Mouse (Mus musculus): Measurements from ENCODE around the gene Ngp. TPM values are rescaled to one million over a fixed set of nuclear protein-coding genes. Genes with fewer than 3 reads are reported as not detected.

Ngp gene
- polyA plus RNA-seq, 2 experiments = 1.5 to 5.9 TPM

- WGBS = 47% methylated on average over 6 of the region's 6 CpGs
- TF ChIP-seq POLR2A (IDR thresholded peaks at IDR 0.05; ENCODE audit: borderline replicate concordance, extremely low read depth, insufficient read depth, insufficient read length) = no peak
Observed at GRCm38 (mm10) chr9:110410908-110411887, 8.3 kb upstream of the Ngp start.

GRCm38 (mm10) chr9:110412926-110413325, 6.6 kb upstream of the Ngp start:
- DNase-seq (ENCODE audit: low spot score) = no peak
- H3K9me3 ChIP-seq (ENCODE audit: control insufficient read depth, low read length) = no peaks in the 10 kb centered on the region
- H3K9ac ChIP-seq (ENCODE audit: low read depth, low read length, severe bottlenecking) = no peak overlapping the region
- no peaks in the 10 kb centered on the region for H3K27me3 ChIP-seq (ENCODE audit: control insufficient read depth, insufficient read depth, low read length)
- H3K4me3 ChIP-seq (replicated peaks; ENCODE audit: low read length) = no peak overlapping the region
- H3K36me3 ChIP-seq (ENCODE audit: control insufficient read depth, insufficient read depth, low read length) = no peaks in the 10 kb centered on the region
- no peak for ATAC-seq (ENCODE audit: low FRiP score, low read depth)
- no peak for TF ChIP-seq POLR2A (IDR thresholded peaks at IDR 0.05; ENCODE audit: borderline replicate concordance, extremely low read depth, insufficient read depth, insufficient read length)
- WGBS = 74% methylated on average over 7 of the region's 7 CpGs
- H3K4me1 ChIP-seq (ENCODE audit: control insufficient read depth, insufficient read depth, low read length) = no peaks in the 10 kb centered on the region
- no peak overlapping the region for H3K4me2 ChIP-seq (replicated peaks; ENCODE audit: low read depth, low read length, severe bottlenecking)
- H3K27ac ChIP-seq (replicated peaks; ENCODE audit: low read depth, low read length) = no peak overlapping the region

More at GRCm38 (mm10) chr9:110410908-110411887, 8.3 kb upstream of the Ngp start:
- Histone ChIP-seq H3K9me3 (ENCODE audit: control insufficient read depth, low read length) (no peaks in the 10 kb centered on the region), H3K4me2 (replicated peaks; ENCODE audit: low read depth, low read length, severe bottlenecking) (no peak overlapping the region), H3K4me1 (ENCODE audit: control insufficient read depth, insufficient read depth, low read length) (peaks cover 7% of the 10 kb centered on the region), H3K4me3 (replicated peaks; ENCODE audit: low read length) (no peak overlapping the region), H3K27me3 (ENCODE audit: control insufficient read depth, insufficient read depth, low read length) (no peaks in the 10 kb centered on the region), H3K27ac (replicated peaks; ENCODE audit: low read depth, low read length) (no peak overlapping the region), H3K36me3 (ENCODE audit: control insufficient read depth, insufficient read depth, low read length) (no peaks in the 10 kb centered on the region), H3K9ac (ENCODE audit: low read depth, low read length, severe bottlenecking) (no peak overlapping the region)
- peak; percentile 83 for DNase-seq (ENCODE audit: low spot score)
- no peak for ATAC-seq (ENCODE audit: low FRiP score, low read depth)

- no peak overlapping the region for H3K9ac ChIP-seq (ENCODE audit: low read depth, low read length, severe bottlenecking)
- WGBS = 53% methylated on average over 9 of the region's 9 CpGs
Observed at GRCm38 (mm10) chr9:110413785-110414184, 5.8 kb upstream of the Ngp start.

GRCm38 (mm10) chr9:110431241-110431640, 11.7 kb downstream of the Ngp start:
- H3K4me2 ChIP-seq (replicated peaks; ENCODE audit: low read depth, low read length, severe bottlenecking) = no peak overlapping the region
- no peaks in the 10 kb centered on the region for H3K4me1 ChIP-seq (ENCODE audit: control insufficient read depth, insufficient read depth, low read length)
- DNase-seq (ENCODE audit: low spot score) (no peak), ATAC-seq (ENCODE audit: low FRiP score, low read depth) (no peak)
- no peak overlapping the region for H3K27ac ChIP-seq (replicated peaks; ENCODE audit: low read depth, low read length)
- TF ChIP-seq POLR2A (IDR thresholded peaks at IDR 0.05; ENCODE audit: borderline replicate concordance, extremely low read depth, insufficient read depth, insufficient read length) = no peak
- no peak overlapping the region for H3K4me3 ChIP-seq (replicated peaks; ENCODE audit: low read length)
- WGBS = 93% methylated on average over 8 of the region's 8 CpGs
- no peaks in the 10 kb centered on the region for H3K9me3 ChIP-seq (ENCODE audit: control insufficient read depth, low read length)
- H3K36me3 ChIP-seq (ENCODE audit: control insufficient read depth, insufficient read depth, low read length) = peaks cover 76% of the 10 kb centered on the region
- no peaks in the 10 kb centered on the region for H3K27me3 ChIP-seq (ENCODE audit: control insufficient read depth, insufficient read depth, low read length)
- no peak overlapping the region for H3K9ac ChIP-seq (ENCODE audit: low read depth, low read length, severe bottlenecking)

More at GRCm38 (mm10) chr9:110413785-110414184, 5.8 kb upstream of the Ngp start:
- Histone ChIP-seq H3K4me2 (replicated peaks; ENCODE audit: low read depth, low read length, severe bottlenecking) (no peak overlapping the region), H3K27ac (replicated peaks; ENCODE audit: low read depth, low read length) (no peak overlapping the region), H3K4me3 (replicated peaks; ENCODE audit: low read length) (no peak overlapping the region), H3K36me3 (ENCODE audit: control insufficient read depth, insufficient read depth, low read length) (no peaks in the 10 kb centered on the region), H3K4me1 (ENCODE audit: control insufficient read depth, insufficient read depth, low read length) (no peaks in the 10 kb centered on the region), H3K9me3 (ENCODE audit: control insufficient read depth, low read length) (no peaks in the 10 kb centered on the region), H3K27me3 (ENCODE audit: control insufficient read depth, insufficient read depth, low read length) (no peaks in the 10 kb centered on the region)
- peak; percentile 47 for DNase-seq (ENCODE audit: low spot score)
- no peak for ATAC-seq (ENCODE audit: low FRiP score, low read depth)
- no peak for TF ChIP-seq POLR2A (IDR thresholded peaks at IDR 0.05; ENCODE audit: borderline replicate concordance, extremely low read depth, insufficient read depth, insufficient read length)

GRCm38 (mm10) chr9:110433045-110433444, 13.5 kb downstream of the Ngp start:
- peaks cover 74% of the 10 kb centered on the region for H3K36me3 ChIP-seq (ENCODE audit: control insufficient read depth, insufficient read depth, low read length)
- no peak overlapping the region for H3K9ac ChIP-seq (ENCODE audit: low read depth, low read length, severe bottlenecking)
- no peak for ATAC-seq (ENCODE audit: low FRiP score, low read depth)
- no peak for TF ChIP-seq POLR2A (IDR thresholded peaks at IDR 0.05; ENCODE audit: borderline replicate concordance, extremely low read depth, insufficient read depth, insufficient read length)
- H3K27ac ChIP-seq (replicated peaks; ENCODE audit: low read depth, low read length) = no peak overlapping the region
- H3K4me1 ChIP-seq (ENCODE audit: control insufficient read depth, insufficient read depth, low read length) = no peaks in the 10 kb centered on the region
- no peak for DNase-seq (ENCODE audit: low spot score)
- no peak overlapping the region for H3K4me3 ChIP-seq (replicated peaks; ENCODE audit: low read length)
- whole genome bisulfite sequencing = 86% methylated on average over 2 of the region's 2 CpGs
- no peak overlapping the region for H3K4me2 ChIP-seq (replicated peaks; ENCODE audit: low read depth, low read length, severe bottlenecking)
- no peaks in the 10 kb centered on the region for H3K9me3 ChIP-seq (ENCODE audit: control insufficient read depth, low read length)
- H3K27me3 ChIP-seq (ENCODE audit: control insufficient read depth, insufficient read depth, low read length) = no peaks in the 10 kb centered on the region
